Mouse (Mus musculus) ovary, postnatal 14 days (tissue): Measurements from ENCODE around the gene Syde1.
A peak's percentile ranks its signal among the peaks of the same experiment; 100 is the strongest.
"Not testable (repeated sequence)": the region's sequence is repeated elsewhere in the genome, so short reads cannot be mapped to it uniquely, and the experiment has no call there.

Experiments
- DNase-seq: peaks from one replicate; pipeline ENCODE4 v3.0.0; 2022; ENCODE audit warnings: low spot score

The Syde1 gene

GRCm38 (mm10) chr10:78591406-78592328 is at the start of gene Syde1:
Syde1 (minus strand) TSS chr10:78591964.
- peak; percentile 50 for DNase-seq

GRCm38 (mm10) chr10:78632311-78632710 is 40.5 kb upstream of the Syde1 start:
- peak; percentile 10 for DNase-seq

GRCm38 (mm10) chr10:78630194-78630593 is 38.4 kb upstream of the Syde1 start:
- DNase-seq = no peak

GRCm38 (mm10) chr10:78623143-78623542 is 31.4 kb upstream of the Syde1 start:
- DNase-seq = not testable (repeated sequence)

GRCm38 (mm10) chr10:78617974-78618373 is 26.2 kb upstream of the Syde1 start, which contains the start of gene Olfr1357:
Olfr1357 (minus strand) TSS chr10:78618074.
- DNase-seq = no peak

- no peak for DNase-seq
Measured at GRCm38 (mm10) chr10:78607602-78608001, 15.8 kb upstream of the Syde1 start.

GRCm38 (mm10) chr10:78605080-78605479 is 13.3 kb upstream of the Syde1 start:
- DNase-seq = no peak

GRCm38 (mm10) chr10:78599865-78600264 is 8.1 kb upstream of the Syde1 start:
- no peak for DNase-seq

- no peak for DNase-seq
Measured at GRCm38 (mm10) chr10:78594566-78594965, 2.8 kb upstream of the Syde1 start.

GRCm38 (mm10) chr10:78594157-78594556 is 2.4 kb upstream of the Syde1 start:
- DNase-seq = no peak

- no peak for DNase-seq
Measured at GRCm38 (mm10) chr10:78593736-78594135, 2.0 kb upstream of the Syde1 start.

- DNase-seq = no peak
Measured at GRCm38 (mm10) chr10:78592856-78593379, 1.2 kb upstream of the Syde1 start.

GRCm38 (mm10) chr10:78590744-78591143 is 1.0 kb downstream of the Syde1 start:
- no peak for DNase-seq

GRCm38 (mm10) chr10:78589901-78590300 is 1.9 kb downstream of the Syde1 start:
- DNase-seq = no peak

- no peak for DNase-seq
Measured at GRCm38 (mm10) chr10:78589291-78589690, 2.5 kb downstream of the Syde1 start.

GRCm38 (mm10) chr10:78586026-78586425 is 5.7 kb downstream of the Syde1 start:
- no peak for DNase-seq

GRCm38 (mm10) chr10:78585606-78586005 is 6.2 kb downstream of the Syde1 start:
- DNase-seq = no peak

GRCm38 (mm10) chr10:78584996-78585395 is 6.8 kb downstream of the Syde1 start:
- DNase-seq = no peak

- no peak for DNase-seq
Measured at GRCm38 (mm10) chr10:78583939-78584338, 7.8 kb downstream of the Syde1 start.

GRCm38 (mm10) chr10:78583347-78583746 is 8.4 kb downstream of the Syde1 start:
- no peak for DNase-seq

GRCm38 (mm10) chr10:78581121-78581520 is 10.6 kb downstream of the Syde1 start:
- DNase-seq = no peak

- DNase-seq = no peak
Measured at GRCm38 (mm10) chr10:78578204-78578603, 13.6 kb downstream of the Syde1 start.

- DNase-seq = no peak
Measured at GRCm38 (mm10) chr10:78576435-78577184, 15.2 kb downstream of the Syde1 start.
